In genomic region chr5:116541128-116541527, GRCm38 (mm10) we compare ENCODE assay signal across 20 mouse cellular contexts. TPM values are rescaled to one million over a fixed set of nuclear protein-coding genes. Genes with fewer than 3 reads are reported as not detected.
DNase-seq lines count a peak whose midpoint lies in the region; ATAC-seq and TF ChIP-seq lines count a peak whose summit lies in the region.
"Had no signal": no experiment of that assay in that cellular context is flagged by ENCODE, and none has a peak within 500 bp of the region (broad histone marks: within the 10 kb centered on the region; RNA-seq: fewer than 3 reads in every experiment).

No protein-coding gene starts in this region.

- no peak overlapping the region for H3K4me2 ChIP-seq in liver, postnatal 0 days (ENCODE audit: low read depth, low read length)
- H3K4me2 ChIP-seq in liver, embryonic 11.5 days: no peak overlapping the region
- H3K4me2 ChIP-seq: heart, embryonic 15.5 days; hindbrain, embryonic 14.5 days; kidney, embryonic 15.5 days had no signal

- no peaks in the 10 kb centered on the region for H3K36me3 ChIP-seq in liver, postnatal 0 days (replicated peaks; ENCODE audit: insufficient read depth, low read length)
- no peaks in the 10 kb centered on the region for H3K36me3 ChIP-seq in liver, embryonic 11.5 days (ENCODE audit: control insufficient read depth, insufficient read depth, low read length)
- H3K36me3 ChIP-seq: heart, embryonic 15.5 days; kidney, embryonic 15.5 days had no signal

- no peaks in the 10 kb centered on the region for H3K27me3 ChIP-seq in liver, postnatal 0 days (ENCODE audit: insufficient read depth, low read length)
- no peaks in the 10 kb centered on the region for H3K27me3 ChIP-seq in liver, embryonic 11.5 days (replicated peaks; ENCODE audit: control insufficient read depth, insufficient read depth, low read length)
- H3K27me3 ChIP-seq: heart, embryonic 15.5 days; kidney, embryonic 15.5 days had no signal

- no peak overlapping the region for H3K27ac ChIP-seq in gastrocnemius, adult 2 months
- H3K27ac ChIP-seq in liver, postnatal 0 days (ENCODE audit: low read depth): no peak overlapping the region
- H3K27ac ChIP-seq in liver, embryonic 11.5 days (ENCODE audit: low read depth, low read length): no peak overlapping the region
- H3K27ac ChIP-seq in cortical plate, adult 2 months (ENCODE audit: insufficient read depth, low read length): no peak overlapping the region
- H3K27ac ChIP-seq: heart, embryonic 15.5 days; hindbrain, embryonic 14.5 days; kidney, embryonic 15.5 days had no signal

- no peak overlapping the region for H3K4me3 ChIP-seq in gastrocnemius, adult 2 months
- H3K4me3 ChIP-seq in liver, postnatal 0 days (ENCODE audit: low read depth, low read length): no peak overlapping the region
- no peak overlapping the region for H3K4me3 ChIP-seq in liver, embryonic 11.5 days (ENCODE audit: low read depth, low read length)
- H3K4me3 ChIP-seq in cortical plate, adult 2 months (ENCODE audit: insufficient read depth, low read length): no peak overlapping the region
- H3K4me3 ChIP-seq: erythroblast, embryonic 14.5 days; heart, embryonic 15.5 days; kidney, embryonic 15.5 days; myocyte had no signal

- 74% methylated on average over 3 of the region's 3 CpGs for WGBS in liver, postnatal 0 days (ENCODE audit: insufficient replicate concordance)
- 72% methylated on average over 3 of the region's 3 CpGs for WGBS in liver, embryonic 11.5 days

- no peak for TF ChIP-seq EP300 in liver, postnatal 0 days (IDR thresholded peaks at IDR 0.05; ENCODE audit: low read depth)

- intact Hi-C loops in gastrocnemius, adult 2 months (cut with DNase I): no loop called here

- no peak for DNase-seq in gastrocnemius, adult 2 months
- no peak for DNase-seq in gastrocnemius, postnatal 10 days
- no peak for DNase-seq in liver, postnatal 0 days
- DNase-seq in liver, embryonic 11.5 days (ENCODE audit: low spot score): no peak
- peak; percentile 42 for DNase-seq in ES-CJ7 (ENCODE audit: low read depth, low spot score)
- no peak for DNase-seq in spleen, adult 18-20 months
- DNase-seq: adrenal gland, adult 8-10 months; B cell, adult 2 months; cerebellum, postnatal 10 days; layer of hippocampus, adult 9-11 months; left cerebral cortex, postnatal 4 days; lung, adult 18-20 months; thymus, adult 2 months had no signal

- no peak for ATAC-seq in liver, postnatal 0 days
- ATAC-seq in liver, embryonic 11.5 days (replicated peaks; ENCODE audit: low FRiP score): no peak
- no peak for ATAC-seq in megakaryocyte progenitor cell, adult 5-6 weeks (replicated peaks; ENCODE audit: poor library complexity)

- no peaks in the 10 kb centered on the region for H3K4me1 ChIP-seq in liver, postnatal 0 days (ENCODE audit: insufficient read depth)
- no peaks in the 10 kb centered on the region for H3K4me1 ChIP-seq in liver, embryonic 11.5 days (replicated peaks; ENCODE audit: control insufficient read depth, insufficient read depth, low read length)
- no peaks in the 10 kb centered on the region for H3K4me1 ChIP-seq in cortical plate, adult 2 months (ENCODE audit: control insufficient read depth, insufficient read depth, low read length)
- H3K4me1 ChIP-seq: kidney, embryonic 15.5 days had no signal

- H3K9me3 ChIP-seq in liver, postnatal 0 days (ENCODE audit: low read length): 0 out of 2 replicates have a peak, but pooled peaks cover 5% of the 10 kb centered on the region
- H3K9me3 ChIP-seq in liver, embryonic 11.5 days (ENCODE audit: control insufficient read depth, low read length): no peaks in the 10 kb centered on the region
- H3K9me3 ChIP-seq: heart, embryonic 15.5 days; kidney, embryonic 15.5 days had no signal

- TF ChIP-seq CTCF in gastrocnemius, adult 2 months (IDR thresholded peaks at IDR 0.05): peak; percentile 46
- peak; percentile 25 for TF ChIP-seq CTCF in liver, postnatal 0 days (IDR thresholded peaks at IDR 0.05; ENCODE audit: low read depth)
- TF ChIP-seq CTCF in cortical plate, adult 2 months (IDR thresholded peaks at IDR 0.05; ENCODE audit: extremely low read depth, insufficient read depth, low read length): 0 out of 2 replicates have a peak, but pooled peaks have one; percentile 4

- H3K9ac ChIP-seq in liver, postnatal 0 days (replicated peaks): no peak overlapping the region
- H3K9ac ChIP-seq in liver, embryonic 11.5 days (ENCODE audit: low read depth, low read length): no peak overlapping the region
- H3K9ac ChIP-seq: heart, embryonic 15.5 days; hindbrain, embryonic 14.5 days; kidney, embryonic 15.5 days had no signal

- no peak for TF ChIP-seq POLR2A in cortical plate, adult 2 months (IDR thresholded peaks at IDR 0.05; ENCODE audit: extremely low read depth, insufficient read depth, low read length)

RNA-seq across cellular contexts. Expression of gene Srrm4, which starts 50.5 kb away (rescaled TPM):
- under 1 TPM; 0.15 to 0.47 TPM for total RNA-seq in gastrocnemius, adult 2 months (2021)
- total RNA-seq in gastrocnemius, postnatal 10 days (2021): under 1 TPM; 0.19 to 0.36 TPM
- polyA plus RNA-seq in liver, postnatal 0 days (2015; fragmentation: Nextera tagmentation; extraction: Ambion mirVana): 0.65 and 1.0 TPM in 2 replicates
- polyA plus RNA-seq in liver, embryonic 11.5 days (2014; fragmentation: Nextera tagmentation; extraction: Ambion mirVana): 0.11 and 0.19 TPM in 2 replicates
- 18.4 and 19.7 TPM in 2 replicates for polyA plus RNA-seq in cortical plate, adult 2 months (2012; rRNA removed)
- not detected in 2 replicates for total RNA-seq in megakaryocyte progenitor cell, adult 5-6 weeks (2015)
- not detected in 2 replicates for total RNA-seq in megakaryocyte progenitor cell, adult 5-6 weeks (2017)
- polyA plus RNA-seq: erythroblast, embryonic 14.5 days had no signal
